Mouse (Mus musculus) testis, adult 2 months (tissue): Measurements from ENCODE around the gene Mllt10. TPM values are rescaled to one million over a fixed set of nuclear protein-coding genes. Genes with fewer than 3 reads are reported as not detected.

Source experiments
- H3K27ac ChIP-seq: fragments of 200-500 bp; 2 replicates; pipeline ENCODE4 v1.5.1; 2012; ENCODE audit warnings: low read depth, low read length; ENCODE audit not compliant: control insufficient read depth, insufficient read depth
- H3K27me3 ChIP-seq: fragments of 200-500 bp; 2 replicates; pipeline ENCODE4 v1.6.1; 2012; ENCODE audit warnings: mild to moderate bottlenecking, low read length, moderate library complexity; ENCODE audit not compliant: control insufficient read depth, insufficient read depth
- H3K36me3 ChIP-seq: fragments of 200-500 bp; 2 replicates; pipeline ENCODE4 v1.6.1; 2012; ENCODE audit warnings: mild to moderate bottlenecking, low read length; ENCODE audit not compliant: control insufficient read depth, insufficient read depth
- H3K4me1 ChIP-seq: fragments of 200-500 bp; 2 replicates; pipeline ENCODE4 v1.6.1; 2012; ENCODE audit warnings: low read length; ENCODE audit not compliant: control insufficient read depth, insufficient read depth
- H3K4me3 ChIP-seq: fragments of 200-500 bp; 2 replicates; pipeline ENCODE4 v1.5.1; 2012; ENCODE audit warnings: low read depth, mild to moderate bottlenecking, low read length, moderate library complexity, mixed read lengths; ENCODE audit not compliant: control insufficient read depth
- CTCF ChIP-seq: fragments of 200-500 bp; IDR thresholded peaks from 2 replicates; pipeline ENCODE4 v1.5.1; 2012; ENCODE audit warnings: low read depth, mild to moderate bottlenecking, inconsistent platforms, low read length, moderate library complexity; ENCODE audit not compliant: control insufficient read depth, insufficient read depth, insufficient replicate concordance
- POLR2A ChIP-seq: fragments of 200-500 bp; IDR thresholded peaks from 2 replicates; pipeline ENCODE4 v1.6.1; 2012; ENCODE audit warnings: low read depth, mild to moderate bottlenecking, inconsistent platforms, low read length, moderate library complexity; ENCODE audit not compliant: control insufficient read depth
- polyA plus RNA-seq: library from polyadenylated mRNA; depleted of rRNA; stranded (reverse); fragments of >200 nt; gene quantifications from 2 replicates; pipeline ENCODE4 v1.2.3, GENCODE M21; 2012; rRNA removed

The Mllt10 gene
- polyA plus RNA-seq, 1 experiment, result 165 TPM

DNA sequence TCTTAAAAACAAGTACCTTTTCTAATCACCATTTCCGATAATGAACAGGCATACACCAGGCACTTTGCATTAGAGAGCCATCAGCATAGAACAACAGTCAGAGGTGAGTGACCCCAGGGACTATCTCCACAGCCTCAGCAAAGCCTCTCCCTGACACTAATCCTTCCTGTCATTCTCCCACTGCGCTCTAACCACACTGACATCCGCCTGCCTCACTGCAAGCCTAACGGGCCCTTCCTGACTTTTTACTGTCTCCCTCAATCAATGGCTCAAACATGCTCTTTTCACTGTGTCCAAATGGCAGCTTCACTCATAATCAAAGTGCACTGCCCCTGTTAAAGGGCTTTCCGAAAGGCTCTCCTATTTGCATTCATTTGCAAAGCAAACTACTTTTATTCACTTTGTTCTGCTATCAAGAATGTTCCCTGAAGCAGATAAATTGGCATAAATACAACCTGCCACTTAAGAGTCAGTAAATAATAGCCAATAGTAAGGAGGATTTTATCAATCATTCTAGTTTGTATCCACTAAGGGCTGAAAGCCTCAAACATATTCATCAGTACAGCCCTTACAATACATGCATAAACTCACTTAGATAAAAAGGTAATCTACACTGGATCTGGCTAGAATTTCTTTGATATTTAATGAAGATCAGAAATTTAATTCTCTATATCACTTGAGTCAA is 178.0 kb downstream of the Mllt10 start:
- TF ChIP-seq CTCF, result no peak
- TF ChIP-seq POLR2A, result no peak
- Histone ChIP-seq H3K27ac (no peak overlapping the region), H3K4me1 (no peaks in the 10 kb centered on the region)

DNA sequence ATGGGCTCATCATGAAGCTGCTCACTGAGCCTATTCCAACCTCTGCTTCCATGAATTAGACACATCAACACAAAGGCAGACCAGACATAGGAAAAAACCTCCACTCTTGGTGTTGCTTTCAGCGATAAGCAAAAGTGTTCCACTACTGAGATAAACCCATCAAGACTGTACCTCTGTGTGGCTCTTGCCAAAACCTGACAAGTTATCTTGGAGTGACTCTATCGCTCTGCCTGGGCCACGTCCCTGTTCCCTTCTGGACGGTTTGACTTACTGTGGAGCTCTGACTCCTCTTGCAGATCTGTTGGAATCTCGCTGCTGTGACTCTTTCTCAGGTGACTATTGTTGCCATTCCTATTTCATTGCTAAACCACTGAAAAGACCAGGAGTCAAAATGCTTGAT is 180.5 kb downstream of the Mllt10 start:
- TF ChIP-seq POLR2A, result no peak
- TF ChIP-seq CTCF, result no peak
- no peak overlapping the region for H3K27ac ChIP-seq
- no peaks in the 10 kb centered on the region for H3K36me3 ChIP-seq
- no peaks in the 10 kb centered on the region for H3K4me1 ChIP-seq
- H3K27me3 ChIP-seq, result no peaks in the 10 kb centered on the region
- H3K4me3 ChIP-seq, result no peak overlapping the region

More for the DNA sequence above, 178.0 kb downstream of the Mllt10 start:
- Histone ChIP-seq H3K27me3 (no peaks in the 10 kb centered on the region), H3K36me3 (no peaks in the 10 kb centered on the region; the same call in 1 of the 2 replicates), H3K4me3 (no peak overlapping the region)

DNA sequence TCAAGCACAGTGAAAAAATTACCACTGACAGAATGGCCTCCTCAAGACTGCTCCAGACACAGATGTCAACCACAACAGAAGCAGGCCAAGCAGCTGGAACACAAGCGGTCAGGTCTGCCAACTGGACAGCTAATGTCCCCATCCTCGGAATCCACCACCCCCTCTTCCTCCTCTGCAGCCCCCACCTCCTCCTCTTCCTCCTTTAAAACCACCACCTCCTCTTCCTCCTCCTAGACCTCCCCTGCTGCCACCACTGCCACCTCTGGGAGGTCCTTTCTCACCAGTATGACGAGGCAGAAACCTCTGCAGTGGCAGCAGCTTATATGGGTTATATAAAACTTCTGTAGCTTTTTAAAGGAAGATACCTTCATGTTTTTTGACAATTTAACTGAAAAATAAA is 194.2 kb downstream of the Mllt10 start:
- TF ChIP-seq CTCF (no peak), POLR2A (no peak)
- Histone ChIP-seq H3K27ac (no peak overlapping the region), H3K36me3 (no peaks in the 10 kb centered on the region), H3K4me3 (no peak overlapping the region), H3K4me1 (no peaks in the 10 kb centered on the region), H3K27me3 (no peaks in the 10 kb centered on the region)

Other genes starting within 250 kb of the Mllt10 start
- 553 and 559 TPM in 2 replicates for gene H2al2a, start 58.3 kb upstream of the Mllt10 start, polyA plus RNA-seq
- gene A930004D18Rik, start 17.5 kb upstream of the Mllt10 start, polyA plus RNA-seq, result 0.07 and 0.29 TPM in 2 replicates
- gene Skida1, start 6.2 kb upstream of the Mllt10 start, polyA plus RNA-seq, result 0.06 and 0.23 TPM in 2 replicates